Mouse (Mus musculus) hindbrain, embryonic 15.5 days (tissue): Measurements from ENCODE around the gene Nlrc3. TPM values are rescaled to one million over a fixed set of nuclear protein-coding genes. Genes with fewer than 3 reads are reported as not detected.
"Not testable (repeated sequence)": the region's sequence is repeated elsewhere in the genome, so short reads cannot be mapped to it uniquely, and the experiment has no call there.

Experiments
- ATAC-seq: fragments of 200-750 bp; cut with Nextera tagmentation; 2 replicates; pipeline ENCODE4 v1.8.0; 2017; ENCODE audit warnings: low read depth, moderate number of reproducible peaks, moderate TSS enrichment; ENCODE audit not compliant: low FRiP score
- H3K27ac ChIP-seq: fragments of 300-500 bp; sonication (generic); replicated peaks from 2 replicates; pipeline ENCODE4 v1.5.1; 2015; ENCODE audit warnings: mild to moderate bottlenecking, inconsistent platforms
- H3K27me3 ChIP-seq: fragments of 300-500 bp; sonication (generic); 2 replicates; pipeline ENCODE4 v1.6.1; 2015; ENCODE audit warnings: control low read depth, inconsistent platforms
- H3K36me3 ChIP-seq: fragments of 300-500 bp; sonication (generic); 2 replicates; pipeline ENCODE4 v1.6.1; 2015; ENCODE audit warnings: control low read depth, inconsistent platforms
- H3K4me1 ChIP-seq: fragments of 300-500 bp; sonication (generic); replicated peaks from 2 replicates; pipeline ENCODE4 v1.6.1; 2015; ENCODE audit warnings: control low read depth, inconsistent platforms
- H3K4me2 ChIP-seq: fragments of 300-500 bp; sonication (generic); 2 replicates; pipeline ENCODE4 v1.6.1; 2015; ENCODE audit warnings: moderate library complexity, mild to moderate bottlenecking, inconsistent platforms
- H3K4me3 ChIP-seq: fragments of 300-500 bp; sonication (generic); 2 replicates; pipeline ENCODE4 v1.5.1; 2015; ENCODE audit warnings: mild to moderate bottlenecking, inconsistent platforms
- H3K9ac ChIP-seq: fragments of 300-500 bp; sonication (generic); 2 replicates; pipeline ENCODE4 v1.6.1; 2015; ENCODE audit warnings: inconsistent platforms
- H3K9me3 ChIP-seq: fragments of 300-500 bp; sonication (generic); 2 replicates; pipeline ENCODE4 v1.6.1; 2016; ENCODE audit warnings: control low read depth, inconsistent platforms
- whole genome bisulfite sequencing: fragments of 180-500 bp; shearing (Covaris S2); methylation state at CpG from one replicate; pipeline ENCODE4 v1.1.7; 2015; 5-methylcytosine and 5-hydroxymethylcytosine counted together
- polyA plus RNA-seq: library from polyadenylated mRNA; unstranded; fragments of >200 nt; fragmentation: Nextera tagmentation; extraction: Ambion mirVana; gene quantifications from 2 replicates; pipeline ENCODE4 v1.2.1, GENCODE M21; 2015

Gene Nlrc3
- polyA plus RNA-seq, 1 experiment from 2014 or later = 0.93 TPM

DNA sequence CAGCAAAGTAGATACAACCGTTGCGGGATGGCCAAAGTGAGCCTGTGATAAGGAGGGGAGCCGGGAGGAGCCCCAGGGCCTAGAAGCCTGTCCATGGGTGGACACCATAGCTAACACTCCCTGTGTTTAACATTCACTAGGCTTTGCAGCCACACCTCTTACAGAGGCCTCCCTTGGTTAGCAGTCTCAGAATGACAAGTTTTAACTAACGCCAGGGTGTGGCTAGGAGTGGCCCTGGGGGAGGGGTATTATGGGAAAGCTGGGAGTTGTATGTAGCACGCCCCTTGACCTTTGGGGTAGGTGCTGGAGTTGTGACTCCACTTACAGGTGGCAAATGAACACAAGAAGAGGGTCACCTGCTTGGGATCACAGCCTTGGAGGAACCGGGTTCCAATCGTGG is 774 bp downstream of the Nlrc3 start:
- Histone ChIP-seq H3K9me3 (no peaks in the 10 kb centered on the region), H3K27ac (no peak overlapping the region), H3K4me2 (no peak overlapping the region), H3K4me3 (no peak overlapping the region), H3K4me1 (0 out of 2 replicates have a peak, but pooled peaks cover 3% of the 10 kb centered on the region), H3K27me3 (no peaks in the 10 kb centered on the region), H3K9ac (no peak overlapping the region), H3K36me3 (peaks cover 29% of the 10 kb centered on the region)
- WGBS = 87% methylated on average over 7 of the region's 7 CpGs
- 0 out of 2 replicates have a peak, but pooled peaks have one; percentile 10 for ATAC-seq

DNA sequence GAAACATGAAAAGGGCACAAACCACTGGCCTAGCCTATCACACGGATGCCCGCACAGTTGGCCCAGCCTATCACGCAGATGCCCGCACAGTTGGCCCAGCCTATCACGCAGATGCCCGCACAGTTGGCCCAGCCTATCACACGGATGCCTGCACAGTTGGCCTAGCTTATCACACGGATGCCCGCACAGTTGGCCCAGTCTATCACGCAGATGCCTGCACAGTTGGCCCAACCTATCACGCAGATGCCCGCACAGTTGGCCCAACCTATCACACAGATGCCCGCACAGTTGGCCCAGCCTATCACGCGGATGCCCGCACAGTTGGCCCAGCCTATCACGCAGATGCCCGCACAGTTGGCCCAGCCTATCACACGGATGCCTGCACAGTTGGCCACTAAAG is 2.0 kb downstream of the Nlrc3 start:
- not testable (repeated sequence) for H3K9ac ChIP-seq, H3K4me2 ChIP-seq, H3K4me1 ChIP-seq, H3K27me3 ChIP-seq, H3K9me3 ChIP-seq, H3K27ac ChIP-seq, ATAC-seq, H3K4me3 ChIP-seq
- 85% methylated on average over 19 of the region's 19 CpGs for WGBS
- H3K36me3 ChIP-seq = peaks cover 17% of the 10 kb centered on the region

DNA sequence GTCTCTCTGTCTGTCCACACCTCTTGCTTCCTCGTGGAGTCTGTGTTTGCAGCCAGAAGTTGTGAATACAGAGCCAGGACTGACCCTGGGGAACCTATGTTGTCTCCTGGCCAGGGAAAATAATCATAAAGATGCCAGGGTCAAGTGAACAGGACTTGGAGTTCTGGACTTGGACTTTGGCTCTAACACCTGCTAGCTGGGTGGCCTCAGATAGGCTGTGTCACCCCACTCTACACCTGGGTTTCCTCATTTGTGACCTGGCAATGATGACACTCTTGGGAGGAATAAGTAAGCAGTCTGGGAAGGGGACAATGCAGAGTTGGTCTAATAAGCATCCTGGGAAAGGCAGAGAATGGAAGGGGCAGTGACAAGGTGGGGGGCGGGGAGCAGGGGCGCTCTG is 10.9 kb downstream of the Nlrc3 start:
- Histone ChIP-seq H3K9me3 (no peaks in the 10 kb centered on the region), H3K4me2 (no peak overlapping the region), H3K4me1 (no peaks in the 10 kb centered on the region), H3K27ac (no peak overlapping the region), H3K9ac (no peak overlapping the region), H3K4me3 (no peak overlapping the region), H3K36me3 (no peaks in the 10 kb centered on the region), H3K27me3 (no peaks in the 10 kb centered on the region)
- no peak for ATAC-seq
- WGBS = 81% methylated on average over 3 of the region's 3 CpGs

DNA sequence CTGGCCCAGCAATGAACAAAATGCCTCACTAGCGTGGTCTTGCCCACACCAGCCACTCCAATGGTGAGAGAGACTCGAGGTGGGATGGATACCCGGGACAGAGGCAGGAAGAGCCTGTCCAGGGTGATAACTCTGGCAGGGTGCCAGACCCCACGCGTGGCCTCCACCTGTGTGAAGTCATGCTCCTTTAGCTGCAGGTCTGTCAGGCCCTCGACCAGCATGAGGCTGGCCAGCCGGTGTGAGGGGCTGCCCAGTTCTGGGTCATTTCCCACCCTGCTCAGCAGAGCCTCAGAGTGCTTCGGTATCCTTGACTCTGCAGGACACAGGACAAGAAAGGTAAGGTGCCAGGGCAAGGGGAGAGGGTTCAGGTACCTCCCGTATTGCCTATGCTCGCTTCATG is 11.4 kb downstream of the Nlrc3 start:
- Histone ChIP-seq H3K27ac (no peak overlapping the region), H3K4me3 (no peak overlapping the region), H3K36me3 (no peaks in the 10 kb centered on the region), H3K4me2 (no peak overlapping the region), H3K9ac (no peak overlapping the region), H3K27me3 (no peaks in the 10 kb centered on the region), H3K4me1 (no peaks in the 10 kb centered on the region), H3K9me3 (no peaks in the 10 kb centered on the region)
- WGBS = 84% methylated on average over 10 of the region's 10 CpGs
- no peak for ATAC-seq

DNA sequence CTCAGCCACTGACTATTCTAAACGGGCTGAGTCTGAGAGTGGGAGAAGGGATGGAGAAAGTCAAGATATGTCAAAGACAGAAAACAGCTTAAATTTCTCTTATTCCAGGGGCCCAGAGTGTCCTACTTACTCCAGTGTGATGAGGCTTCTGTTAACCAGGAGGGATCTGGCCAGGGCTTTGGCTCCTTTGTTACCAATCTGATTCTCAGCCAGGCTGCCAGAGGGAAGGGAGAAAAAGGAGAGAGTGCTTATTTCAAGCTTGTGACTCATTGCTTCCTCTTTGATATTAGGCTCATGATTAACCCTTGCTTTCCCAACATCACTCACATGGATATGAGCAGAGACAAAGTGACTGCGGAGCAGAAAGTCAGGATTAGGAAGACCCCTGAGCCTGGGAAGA is 17.2 kb downstream of the Nlrc3 start:
- WGBS = 79% methylated on average over 2 of the region's 2 CpGs
- Histone ChIP-seq H3K9me3 (no peaks in the 10 kb centered on the region), H3K4me1 (no peaks in the 10 kb centered on the region), H3K27ac (no peak overlapping the region), H3K27me3 (no peaks in the 10 kb centered on the region), H3K36me3 (no peaks in the 10 kb centered on the region), H3K4me3 (no peak overlapping the region), H3K4me2 (no peak overlapping the region), H3K9ac (no peak overlapping the region)
- ATAC-seq = no peak

DNA sequence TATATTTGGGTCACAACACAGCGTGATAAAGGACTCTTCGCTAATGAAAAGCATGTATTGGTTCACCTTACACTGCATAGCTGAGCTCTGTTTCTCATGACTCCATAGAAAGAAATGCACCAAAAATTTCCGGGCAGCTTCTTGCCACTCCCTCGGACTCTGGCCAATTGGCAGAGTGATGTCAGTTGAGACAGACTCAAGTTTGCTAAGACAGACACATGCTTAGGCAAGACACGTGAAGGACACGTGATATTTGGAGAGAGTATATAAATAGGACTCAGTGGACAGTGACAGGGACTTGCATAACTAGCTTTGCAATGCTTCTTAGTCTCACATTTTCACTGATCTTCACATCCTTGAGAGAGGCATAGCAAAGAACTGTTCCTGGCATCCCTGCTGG is 20.1 kb downstream of the Nlrc3 start:
- Histone ChIP-seq H3K4me1 (no peaks in the 10 kb centered on the region), H3K36me3 (no peaks in the 10 kb centered on the region), H3K27ac (no peak overlapping the region), H3K27me3 (no peaks in the 10 kb centered on the region), H3K4me3 (no peak overlapping the region), H3K9me3 (no peaks in the 10 kb centered on the region), H3K4me2 (no peak overlapping the region), H3K9ac (no peak overlapping the region)
- WGBS = 85% methylated on average over 6 of the region's 6 CpGs
- no peak for ATAC-seq

DNA sequence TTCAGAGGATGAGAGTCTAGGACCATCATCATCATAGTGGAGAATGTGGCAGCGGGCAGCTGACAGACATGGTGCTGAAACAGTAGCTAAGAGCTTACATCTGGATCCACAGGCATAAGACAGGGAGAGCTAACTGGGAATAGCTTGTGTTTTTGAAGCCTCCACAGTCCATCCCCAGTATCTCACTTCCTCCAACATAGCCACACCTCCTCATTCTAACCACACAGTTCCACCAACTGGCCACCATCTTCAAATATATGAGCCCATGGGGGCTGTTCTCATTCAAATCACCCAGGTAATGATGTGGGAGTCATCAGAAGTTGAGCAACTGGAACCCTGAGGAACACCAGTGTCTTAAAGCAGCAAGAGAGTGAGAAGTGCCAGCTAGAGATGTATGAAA is 25.3 kb downstream of the Nlrc3 start:
- no peak overlapping the region for H3K4me2 ChIP-seq
- 88% methylated on average over 1 of the region's 1 CpGs for WGBS

DNA sequence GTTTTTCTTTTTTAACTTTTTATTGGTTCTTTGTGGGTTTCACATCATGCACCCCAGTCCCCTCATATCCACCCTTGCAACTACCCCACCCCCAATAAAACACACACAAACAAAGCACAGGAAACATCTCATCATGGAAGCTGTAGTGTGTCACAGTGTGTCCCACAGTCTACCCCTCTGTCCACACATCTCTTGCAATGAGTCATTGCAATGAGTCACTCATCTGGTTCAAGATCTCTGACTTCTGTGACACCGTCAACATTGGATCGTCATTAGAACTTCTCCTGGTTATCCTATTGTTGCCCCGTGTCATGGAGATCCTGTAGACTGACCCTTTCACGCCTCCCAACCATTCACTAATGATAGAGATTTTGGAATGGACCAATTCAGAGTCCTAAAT is 41.7 kb downstream of the Nlrc3 start:
- 90% methylated on average over 4 of the region's 4 CpGs for WGBS
- peaks cover 78% of the 10 kb centered on the region for H3K36me3 ChIP-seq
- H3K4me2 ChIP-seq = no peak overlapping the region
- no peak overlapping the region for H3K4me3 ChIP-seq
- no peaks in the 10 kb centered on the region for H3K4me1 ChIP-seq
- no peak overlapping the region for H3K9ac ChIP-seq
- H3K9me3 ChIP-seq = no peaks in the 10 kb centered on the region
- ATAC-seq = no peak
- H3K27me3 ChIP-seq = no peaks in the 10 kb centered on the region
- no peak overlapping the region for H3K27ac ChIP-seq

More for the DNA sequence above, 25.3 kb downstream of the Nlrc3 start:
- Histone ChIP-seq H3K36me3 (no peaks in the 10 kb centered on the region), H3K27ac (no peak overlapping the region), H3K9me3 (no peaks in the 10 kb centered on the region), H3K4me3 (no peak overlapping the region), H3K9ac (no peak overlapping the region), H3K4me1 (no peaks in the 10 kb centered on the region), H3K27me3 (no peaks in the 10 kb centered on the region)
- no peak for ATAC-seq

DNA sequence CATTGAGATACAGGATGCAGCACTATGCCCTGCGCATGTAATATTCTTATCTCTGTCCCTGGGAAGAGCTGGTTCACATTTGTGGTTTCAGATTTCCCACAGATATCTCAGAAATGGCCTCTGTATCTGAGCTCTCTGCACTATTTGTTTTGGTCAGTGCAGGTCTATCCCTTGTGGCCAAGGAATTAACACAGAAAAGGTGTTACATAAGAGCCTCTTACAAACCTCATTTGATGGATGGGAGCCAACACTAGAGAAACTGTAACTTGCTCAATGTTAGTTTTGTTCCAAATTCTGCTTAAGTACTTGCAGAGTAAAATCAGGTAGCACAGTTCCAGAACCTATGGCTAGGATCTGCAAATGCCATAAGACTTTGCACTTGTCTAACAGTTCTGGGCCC is 42.3 kb downstream of the Nlrc3 start:
- ATAC-seq = no peak
- Histone ChIP-seq H3K4me3 (no peak overlapping the region), H3K36me3 (peaks cover 81% of the 10 kb centered on the region), H3K4me1 (no peaks in the 10 kb centered on the region), H3K27ac (no peak overlapping the region), H3K9ac (no peak overlapping the region), H3K4me2 (no peak overlapping the region), H3K9me3 (no peaks in the 10 kb centered on the region), H3K27me3 (no peaks in the 10 kb centered on the region)
- WGBS = 100% methylated on average over 1 of the region's 1 CpGs

DNA sequence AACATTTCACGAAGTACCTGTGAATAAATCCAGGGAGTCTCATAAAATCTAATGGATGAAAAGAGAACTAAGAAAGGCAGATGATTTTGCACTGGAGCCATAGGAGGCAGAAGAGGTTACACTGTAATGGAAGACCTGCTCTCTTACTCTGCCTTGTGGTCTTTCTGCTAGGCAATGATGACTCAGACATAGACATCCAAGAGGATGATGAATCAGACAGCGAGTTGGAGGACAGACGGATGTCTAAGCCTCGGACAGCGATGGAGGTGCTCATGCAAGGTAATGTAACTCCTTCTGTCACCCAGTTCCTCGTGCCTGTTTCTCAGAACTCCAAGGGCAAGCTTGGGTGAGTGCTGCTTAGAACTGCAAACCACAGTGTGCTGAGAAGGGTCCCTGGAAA is 42.9 kb downstream of the Nlrc3 start:
- Histone ChIP-seq H3K4me1 (no peaks in the 10 kb centered on the region), H3K36me3 (peaks cover 79% of the 10 kb centered on the region)
- WGBS = 96% methylated on average over 6 of the region's 6 CpGs

DNA sequence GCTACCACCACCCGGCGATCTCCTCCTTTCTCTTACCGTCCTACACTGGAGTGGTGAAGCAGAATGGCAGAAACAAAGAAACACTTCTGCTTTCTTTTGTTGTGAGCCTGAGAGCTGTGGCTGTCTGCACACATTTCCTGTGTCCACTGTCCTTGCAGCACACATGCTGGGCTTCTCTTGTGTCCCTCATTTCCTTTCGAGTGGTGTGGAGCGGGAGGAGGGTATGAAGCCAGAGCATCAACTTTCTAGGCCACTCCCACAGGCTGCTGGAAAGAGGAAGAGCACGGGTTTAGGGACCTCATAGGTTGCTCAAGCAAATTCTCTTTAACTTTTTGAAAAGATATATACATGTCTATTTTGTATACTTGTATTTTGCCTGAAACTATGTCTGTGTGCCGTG is 47.3 kb downstream of the Nlrc3 start:
- peaks cover 69% of the 10 kb centered on the region for H3K36me3 ChIP-seq
- no peak overlapping the region for H3K4me3 ChIP-seq
- no peak for ATAC-seq

More for the DNA sequence above, 42.9 kb downstream of the Nlrc3 start:
- Histone ChIP-seq H3K9ac (no peak overlapping the region), H3K4me3 (no peak overlapping the region), H3K4me2 (no peak overlapping the region), H3K27me3 (no peaks in the 10 kb centered on the region), H3K9me3 (no peaks in the 10 kb centered on the region), H3K27ac (no peak overlapping the region)
- ATAC-seq = no peak

DNA sequence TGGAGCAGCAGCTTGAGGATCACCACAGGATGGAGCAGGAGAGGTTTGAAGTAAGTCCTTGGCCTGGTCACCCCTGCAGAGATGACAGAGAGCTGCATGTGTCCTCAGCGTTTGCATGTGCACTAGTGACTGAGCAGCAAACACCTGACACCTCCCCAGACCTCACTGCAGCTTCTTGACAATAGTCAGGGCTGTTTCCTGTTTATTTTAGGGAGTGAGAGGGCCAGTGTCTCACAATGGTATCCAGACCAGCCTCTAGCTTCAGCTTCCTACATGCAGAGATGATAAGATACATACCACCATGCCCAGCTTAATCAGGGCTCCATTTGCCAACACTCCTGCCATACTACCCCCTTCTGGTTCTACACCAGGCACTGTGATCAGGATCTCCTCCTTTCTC is 47.9 kb downstream of the Nlrc3 start:
- Histone ChIP-seq H3K36me3 (peaks cover 69% of the 10 kb centered on the region), H3K9me3 (no peaks in the 10 kb centered on the region), H3K4me3 (no peak overlapping the region), H3K4me1 (no peaks in the 10 kb centered on the region), H3K4me2 (no peak overlapping the region), H3K9ac (no peak overlapping the region), H3K27me3 (no peaks in the 10 kb centered on the region), H3K27ac (no peak overlapping the region)
- 63% methylated on average over 1 of the region's 1 CpGs for WGBS
- ATAC-seq = no peak

More for the DNA sequence above, 47.3 kb downstream of the Nlrc3 start:
- H3K9ac ChIP-seq = no peak overlapping the region
- no peaks in the 10 kb centered on the region for H3K4me1 ChIP-seq
- no peaks in the 10 kb centered on the region for H3K27me3 ChIP-seq
- H3K4me2 ChIP-seq = no peak overlapping the region
- 73% methylated on average over 7 of the region's 7 CpGs for WGBS
- H3K9me3 ChIP-seq = no peaks in the 10 kb centered on the region
- H3K27ac ChIP-seq = no peak overlapping the region

DNA sequence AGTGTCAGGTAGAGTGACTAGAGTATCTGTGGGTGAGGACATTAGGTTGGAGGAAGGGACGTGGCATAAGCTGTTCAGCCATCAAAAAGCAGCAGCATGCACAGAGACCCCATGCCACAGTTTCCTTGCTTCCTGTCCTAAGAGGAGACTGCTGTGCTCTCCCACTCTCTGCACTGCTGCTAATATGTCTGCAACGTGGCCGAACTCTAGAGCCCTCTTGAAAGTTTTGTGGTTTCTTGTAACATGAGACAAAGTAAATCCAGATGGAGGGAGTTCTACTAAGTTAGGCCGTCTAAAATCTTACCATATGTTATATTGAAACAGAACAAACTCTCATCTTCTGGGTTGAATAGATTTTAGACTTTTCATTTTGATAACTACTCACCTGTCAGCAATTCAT is 52.5 kb downstream of the Nlrc3 start:
- WGBS = 83% methylated on average over 4 of the region's 4 CpGs
- Histone ChIP-seq H3K36me3 (peaks cover 67% of the 10 kb centered on the region), H3K27me3 (no peaks in the 10 kb centered on the region), H3K4me2 (no peak overlapping the region), H3K4me3 (no peak overlapping the region), H3K9ac (no peak overlapping the region), H3K27ac (no peak overlapping the region), H3K4me1 (no peaks in the 10 kb centered on the region), H3K9me3 (no peaks in the 10 kb centered on the region)
- ATAC-seq = no peak
